ENCODE assay signal across 7 mouse cellular contexts in genomic region chr4:154929088-154929660, GRCm38 (mm10). TPM values are rescaled to one million over a fixed set of nuclear protein-coding genes. Genes with fewer than 3 reads are reported as not detected.
DNase-seq lines count a peak whose midpoint lies in the region; ATAC-seq and TF ChIP-seq lines count a peak whose summit lies in the region.

No protein-coding gene starts in this region.

- peaks cover 14% of the 10 kb centered on the region; the same call in 1 of the 2 replicates for H3K4me1 ChIP-seq in lung, postnatal 0 days (ENCODE audit: insufficient read depth, low read depth, low read length)
- peaks cover 75% of the 10 kb centered on the region for H3K4me1 ChIP-seq in liver, embryonic 12.5 days

- no peak overlapping the region for H3K4me2 ChIP-seq in lung, postnatal 0 days (replicated peaks; ENCODE audit: low read depth, low read length)
- H3K4me2 ChIP-seq in liver, embryonic 12.5 days = peak overlapping the region; percentile 83

- H3K27ac ChIP-seq in lung, postnatal 0 days (ENCODE audit: low read length) = no peak overlapping the region
- H3K27ac ChIP-seq in liver, embryonic 12.5 days = peak overlapping the region; percentile 98

- WGBS in lung, postnatal 0 days = 80% methylated on average over 12 of the region's 12 CpGs
- WGBS in liver, embryonic 12.5 days (ENCODE audit: insufficient replicate concordance) = 18% methylated on average over 12 of the region's 12 CpGs

- no peak overlapping the region for H3K9ac ChIP-seq in lung, postnatal 0 days (replicated peaks; ENCODE audit: low read depth)
- H3K9ac ChIP-seq in liver, embryonic 12.5 days = peak overlapping the region; percentile 91

- 0 out of 2 replicates have a peak, but pooled peaks cover 2% of the 10 kb centered on the region for H3K36me3 ChIP-seq in lung, postnatal 0 days (ENCODE audit: insufficient read depth, low read length)
- H3K36me3 ChIP-seq in liver, embryonic 12.5 days = peaks cover 32% of the 10 kb centered on the region

- intact Hi-C loops in left cerebral cortex, postnatal 36 days (cut with DNase I) = no loop called here

- no peak; the same call in 1 of the 2 replicates for ATAC-seq in lung, postnatal 0 days
- ATAC-seq in erythroid progenitor cell, adult 5-6 weeks (replicated peaks; ENCODE audit: low FRiP score, poor library complexity, severe bottlenecking) = peak; percentile 78
- peak; percentile 82 for ATAC-seq in liver, embryonic 12.5 days

- no peaks in the 10 kb centered on the region for H3K27me3 ChIP-seq in lung, postnatal 0 days (replicated peaks; ENCODE audit: insufficient read depth, low read length)
- H3K27me3 ChIP-seq in liver, embryonic 12.5 days (replicated peaks) = peaks cover 14% of the 10 kb centered on the region

- no peak for TF ChIP-seq EP300 in lung, postnatal 0 days (IDR thresholded peaks at IDR 0.05)

- H3K9me3 ChIP-seq in lung, postnatal 0 days (ENCODE audit: low read length) = no peaks in the 10 kb centered on the region
- no peaks in the 10 kb centered on the region for H3K9me3 ChIP-seq in liver, embryonic 12.5 days (replicated peaks)

- no peak for TF ChIP-seq CTCF in lung, postnatal 0 days (IDR thresholded peaks at IDR 0.05)

- DNase-seq in lung, postnatal 0 days (ENCODE audit: low spot score) = peak; percentile 59
- no peak for DNase-seq in lung, postnatal 14 days
- DNase-seq in spleen, postnatal 14 days (ENCODE audit: low spot score in 2 of 2) = peak; percentile 49 to 51
- no peak for DNase-seq in T-cell, adult 2 months (ENCODE audit: low spot score)
- no peak for DNase-seq in left cerebral cortex, postnatal 36 days (ENCODE audit: low spot score in 2 of 2)

- no peak overlapping the region for H3K4me3 ChIP-seq in lung, postnatal 0 days (ENCODE audit: low read depth, low read length)
- peak overlapping the region; percentile 72 for H3K4me3 ChIP-seq in liver, embryonic 12.5 days

RNA-seq across cellular contexts. Expression of gene Tnfrsf14, which starts 0.8 kb away (rescaled TPM):
- polyA plus RNA-seq in lung, postnatal 0 days (2015; fragmentation: Nextera tagmentation; extraction: Ambion mirVana) = 1.5 and 2.1 TPM in 2 replicates
- total RNA-seq in erythroid progenitor cell, adult 5-6 weeks (2015; ENCODE audit: low replicate concordance) = 845 and 899 TPM in 2 replicates
- total RNA-seq in erythroid progenitor cell, adult 5-6 weeks (2017; ENCODE audit: low replicate concordance) = 775 and 1,097 TPM in 2 replicates
- polyA plus RNA-seq in liver, embryonic 12.5 days (2016; fragmentation: Nextera tagmentation; extraction: Ambion mirVana) = 62.9 and 65.0 TPM in 2 replicates
- total RNA-seq in left cerebral cortex, postnatal 36 days (2021) = 1 to 10 TPM; 1.5 to 2.1 TPM

RNA-seq across cellular contexts. Expression of gene Fam213b, which starts 30.2 kb away (rescaled TPM):
- 16.8 and 18.9 TPM in 2 replicates for polyA plus RNA-seq in lung, postnatal 0 days (2015; fragmentation: Nextera tagmentation; extraction: Ambion mirVana)
- total RNA-seq in erythroid progenitor cell, adult 5-6 weeks (2015; ENCODE audit: low replicate concordance) = 2.5 and 13.7 TPM in 2 replicates
- 6.1 and 13.0 TPM in 2 replicates for total RNA-seq in erythroid progenitor cell, adult 5-6 weeks (2017; ENCODE audit: low replicate concordance)
- polyA plus RNA-seq in liver, embryonic 12.5 days (2016; fragmentation: Nextera tagmentation; extraction: Ambion mirVana) = 10.2 and 11.3 TPM in 2 replicates
- total RNA-seq in left cerebral cortex, postnatal 36 days (2021) = 10 to 100 TPM; 51.1 to 68.5 TPM

RNA-seq across cellular contexts. Expression of gene Hes5, which starts 31.5 kb away (rescaled TPM):
- 0.10 TPM in 1 of 2 replicates, not detected in the other for polyA plus RNA-seq in lung, postnatal 0 days (2015; fragmentation: Nextera tagmentation; extraction: Ambion mirVana)
- total RNA-seq in erythroid progenitor cell, adult 5-6 weeks (2015; ENCODE audit: low replicate concordance) = not detected in 2 replicates
- not detected in 2 replicates for total RNA-seq in erythroid progenitor cell, adult 5-6 weeks (2017; ENCODE audit: low replicate concordance)
- polyA plus RNA-seq in liver, embryonic 12.5 days (2016; fragmentation: Nextera tagmentation; extraction: Ambion mirVana) = 0.12 TPM in 1 of 2 replicates, not detected in the other
- 10 to 100 TPM; 36.5 to 38.6 TPM for total RNA-seq in left cerebral cortex, postnatal 36 days (2021)

RNA-seq across cellular contexts. Expression of gene Pank4, which starts 34.7 kb away (rescaled TPM):
- 20.5 and 23.0 TPM in 2 replicates for polyA plus RNA-seq in lung, postnatal 0 days (2015; fragmentation: Nextera tagmentation; extraction: Ambion mirVana)
- total RNA-seq in erythroid progenitor cell, adult 5-6 weeks (2015; ENCODE audit: low replicate concordance) = 61.3 and 78.0 TPM in 2 replicates
- 40.0 and 50.1 TPM in 2 replicates for total RNA-seq in erythroid progenitor cell, adult 5-6 weeks (2017; ENCODE audit: low replicate concordance)
- polyA plus RNA-seq in liver, embryonic 12.5 days (2016; fragmentation: Nextera tagmentation; extraction: Ambion mirVana) = 33.4 and 34.0 TPM in 2 replicates
- 10 to 100 TPM; 35.2 to 46.6 TPM for total RNA-seq in left cerebral cortex, postnatal 36 days (2021)

RNA-seq across cellular contexts. Expression of gene Mmel1, which starts 59.8 kb away (rescaled TPM):
- 0.06 and 0.07 TPM in 2 replicates for polyA plus RNA-seq in lung, postnatal 0 days (2015; fragmentation: Nextera tagmentation; extraction: Ambion mirVana)
- 5.9 and 10.1 TPM in 2 replicates for total RNA-seq in erythroid progenitor cell, adult 5-6 weeks (2015; ENCODE audit: low replicate concordance)
- 6.4 and 14.4 TPM in 2 replicates for total RNA-seq in erythroid progenitor cell, adult 5-6 weeks (2017; ENCODE audit: low replicate concordance)
- 1.7 and 2.5 TPM in 2 replicates for polyA plus RNA-seq in liver, embryonic 12.5 days (2016; fragmentation: Nextera tagmentation; extraction: Ambion mirVana)
- total RNA-seq in left cerebral cortex, postnatal 36 days (2021) = under 1 TPM; 0.49 to 1.00 TPM

Comparison
In these comparisons a context has a peak if more than half of its experiments do, and no peak if none do; other contexts are left out.
1. DNase-seq: peak in lung, postnatal 0 days (single experiment) and spleen, postnatal 14 days (2 of 2); none in lung, postnatal 14 days (single experiment), T-cell, adult 2 months (single experiment) and left cerebral cortex, postnatal 36 days (0 of 2).
2. RNA of gene Tnfrsf14, which starts 0.8 kb away (total RNA-seq): 775 to 1,097 TPM in erythroid progenitor cell, adult 5-6 weeks; 1.5 to 2.1 TPM in left cerebral cortex, postnatal 36 days; every median in the first group is over 100 times any median in the second.
3. RNA of gene Hes5, which starts 31.5 kb away (total RNA-seq): 36.5 to 38.6 TPM in left cerebral cortex, postnatal 36 days; not detected in erythroid progenitor cell, adult 5-6 weeks; every median in the first group is over 10 times any median in the second.